Mouse (Mus musculus) CD4-positive helper T cell, adult 2 months (primary cell): Measurements from ENCODE around the gene Tmem131.

ENCODE experiments used
- DNase-seq: peaks from one replicate; pipeline ENCODE4 v3.0.0-alpha.2; 2012; ENCODE audit warnings: low read depth, missing footprints, low spot score

Tmem131 gene

GRCm38 (mm10) chr1:36938801-36939286, 4.6 kb downstream of the Tmem131 start:
- DNase-seq, result peak; percentile 51

- peak; percentile 42 for DNase-seq
Observed at GRCm38 (mm10) chr1:36938348-36938747, 5.1 kb downstream of the Tmem131 start.

GRCm38 (mm10) chr1:36937648-36938047, 5.8 kb downstream of the Tmem131 start:
- DNase-seq, result no peak

GRCm38 (mm10) chr1:36937015-36937414, 6.5 kb downstream of the Tmem131 start:
- DNase-seq, result no peak

- DNase-seq, result no peak
Observed at GRCm38 (mm10) chr1:36936567-36936966, 6.9 kb downstream of the Tmem131 start.

GRCm38 (mm10) chr1:36934778-36935177, 8.7 kb downstream of the Tmem131 start:
- no peak for DNase-seq

- no peak for DNase-seq
Observed at GRCm38 (mm10) chr1:36933965-36934585, 9.4 kb downstream of the Tmem131 start.

- no peak for DNase-seq
Observed at GRCm38 (mm10) chr1:36932231-36932630, 11.2 kb downstream of the Tmem131 start.

- DNase-seq, result no peak
Observed at GRCm38 (mm10) chr1:36930911-36931310, 12.6 kb downstream of the Tmem131 start.

GRCm38 (mm10) chr1:36929996-36930395, 13.5 kb downstream of the Tmem131 start:
- DNase-seq, result no peak

- no peak for DNase-seq
Observed at GRCm38 (mm10) chr1:36928357-36929330, 14.8 kb downstream of the Tmem131 start.

GRCm38 (mm10) chr1:36927569-36927968, 15.9 kb downstream of the Tmem131 start:
- DNase-seq, result no peak

- no peak for DNase-seq
Observed at GRCm38 (mm10) chr1:36926738-36927137, 16.7 kb downstream of the Tmem131 start.

GRCm38 (mm10) chr1:36926246-36926645, 17.2 kb downstream of the Tmem131 start:
- no peak for DNase-seq

- no peak for DNase-seq
Observed at GRCm38 (mm10) chr1:36925781-36926180, 17.7 kb downstream of the Tmem131 start.

- no peak for DNase-seq
Observed at GRCm38 (mm10) chr1:36924853-36925252, 18.6 kb downstream of the Tmem131 start.

- no peak for DNase-seq
Observed at GRCm38 (mm10) chr1:36923911-36924310, 19.6 kb downstream of the Tmem131 start.

- DNase-seq, result no peak
Observed at GRCm38 (mm10) chr1:36922623-36923421, 20.6 kb downstream of the Tmem131 start.

GRCm38 (mm10) chr1:36921614-36922393, 21.7 kb downstream of the Tmem131 start:
- peak; percentile 36 for DNase-seq

GRCm38 (mm10) chr1:36920726-36921125, 22.7 kb downstream of the Tmem131 start:
- no peak for DNase-seq

GRCm38 (mm10) chr1:36920154-36920716, 23.2 kb downstream of the Tmem131 start:
- DNase-seq, result peak; percentile 87
